Mouse (Mus musculus) mesoderm, embryonic 11.5 days (tissue): ENCODE data around the gene Ddx6.
A peak's percentile ranks its signal among the peaks of the same experiment; 100 is the strongest.

Experiments used
- DNase-seq: peaks from one replicate; pipeline ENCODE4 v3.0.0-alpha.2; 2012; ENCODE audit warnings: low read depth, low spot score

Ddx6 gene

DNA sequence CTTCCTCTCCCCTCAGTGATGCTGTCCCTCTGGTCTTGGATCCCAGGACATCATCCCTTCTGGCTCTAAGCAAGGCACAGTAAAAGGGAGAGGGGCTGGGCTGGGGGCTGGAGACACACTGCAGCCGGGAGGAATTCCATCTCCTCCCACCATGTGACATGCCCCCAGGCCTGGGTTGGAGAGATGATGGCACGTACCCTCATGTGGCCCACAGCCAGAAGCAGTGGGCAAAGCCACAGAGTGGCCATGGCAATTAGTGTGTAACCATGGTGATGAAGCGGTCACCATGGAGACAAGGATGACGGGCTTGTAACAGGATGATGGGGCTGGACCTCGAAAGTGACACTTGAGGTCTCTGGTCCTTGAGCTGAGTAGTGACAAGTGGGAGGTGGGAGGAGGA lies 81.9 kb downstream of the Ddx6 start:
- DNase-seq: peak; percentile 70

DNA sequence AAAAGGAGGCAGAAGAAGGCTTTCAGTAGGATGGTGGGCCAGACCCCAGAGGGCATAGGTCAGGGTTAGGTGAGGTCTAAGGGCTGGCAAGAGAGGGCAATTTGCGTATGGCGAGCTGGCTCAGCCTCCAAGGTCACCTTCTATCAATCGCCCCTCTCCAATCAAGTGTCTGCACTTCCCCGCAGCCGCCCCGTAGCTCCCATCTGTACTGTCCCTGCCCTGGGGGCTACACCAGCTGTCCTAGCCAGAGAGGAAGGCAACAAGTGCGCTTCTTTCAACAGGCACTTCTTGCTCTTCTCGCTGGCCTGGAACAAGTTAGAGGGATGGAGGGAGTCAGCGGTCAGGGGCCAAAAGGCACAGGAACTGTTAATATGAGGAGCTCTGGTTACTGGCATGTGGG lies 83.3 kb downstream of the Ddx6 start:
- no peak for DNase-seq
